Mouse (Mus musculus) heart, embryonic 15.5 days (tissue): ENCODE results near the gene Zfp429. TPM values are rescaled to one million over a fixed set of nuclear protein-coding genes. Genes with fewer than 3 reads are reported as not detected.
"Not testable (repeated sequence)": the region's sequence is repeated elsewhere in the genome, so short reads cannot be mapped to it uniquely, and the experiment has no call there.

Source experiments
- ATAC-seq: fragments of 200-750 bp; cut with Nextera tagmentation; replicated peaks from 2 replicates; pipeline ENCODE4 v1.8.0; 2017; ENCODE audit warnings: low read depth, moderate TSS enrichment; ENCODE audit not compliant: insufficient number of reproducible peaks, insufficient read depth, low FRiP score
- H3K27ac ChIP-seq: fragments of 300-500 bp; sonication (generic); 2 replicates; pipeline ENCODE4 v1.5.1; 2015; ENCODE audit warnings: mild to moderate bottlenecking, inconsistent platforms
- H3K27me3 ChIP-seq: fragments of 300-500 bp; sonication (generic); 2 replicates; pipeline ENCODE4 v1.6.1; 2015; ENCODE audit warnings: inconsistent platforms
- H3K36me3 ChIP-seq: fragments of 300-500 bp; sonication (generic); 2 replicates; pipeline ENCODE4 v1.6.1; 2015; ENCODE audit warnings: mild to moderate bottlenecking, inconsistent platforms
- H3K4me1 ChIP-seq: fragments of 300-500 bp; sonication (generic); replicated peaks from 2 replicates; pipeline ENCODE4 v1.6.1; 2015; ENCODE audit warnings: inconsistent platforms
- H3K4me2 ChIP-seq: fragments of 300-500 bp; sonication (generic); 2 replicates; pipeline ENCODE4 v1.6.1; 2015; ENCODE audit warnings: inconsistent platforms, mild to moderate bottlenecking, moderate library complexity
- H3K4me3 ChIP-seq: fragments of 300-500 bp; sonication (generic); 2 replicates; pipeline ENCODE4 v1.5.1; 2015; ENCODE audit warnings: mild to moderate bottlenecking, inconsistent platforms
- H3K9ac ChIP-seq: fragments of 300-500 bp; sonication (generic); 2 replicates; pipeline ENCODE4 v1.6.1; 2015; ENCODE audit warnings: mild to moderate bottlenecking, inconsistent platforms
- H3K9me3 ChIP-seq: fragments of 300-500 bp; sonication (generic); replicated peaks from 2 replicates; pipeline ENCODE4 v1.6.1; 2016; ENCODE audit warnings: inconsistent platforms
- WGBS: fragments of 180-500 bp; shearing (Covaris S2); methylation state at CpG from one replicate; pipeline ENCODE4 v1.1.7; 2015; ENCODE audit warnings: mixed read lengths; 5-methylcytosine and 5-hydroxymethylcytosine counted together
- polyA plus RNA-seq: library from polyadenylated mRNA; unstranded; fragments of >200 nt; fragmentation: Nextera tagmentation; extraction: Ambion mirVana; gene quantifications from 2 replicates; pipeline ENCODE4 v1.2.1, GENCODE M21; 2015

Gene Zfp429
- 2.6 and 4.6 TPM in 2 replicates for polyA plus RNA-seq

DNA sequence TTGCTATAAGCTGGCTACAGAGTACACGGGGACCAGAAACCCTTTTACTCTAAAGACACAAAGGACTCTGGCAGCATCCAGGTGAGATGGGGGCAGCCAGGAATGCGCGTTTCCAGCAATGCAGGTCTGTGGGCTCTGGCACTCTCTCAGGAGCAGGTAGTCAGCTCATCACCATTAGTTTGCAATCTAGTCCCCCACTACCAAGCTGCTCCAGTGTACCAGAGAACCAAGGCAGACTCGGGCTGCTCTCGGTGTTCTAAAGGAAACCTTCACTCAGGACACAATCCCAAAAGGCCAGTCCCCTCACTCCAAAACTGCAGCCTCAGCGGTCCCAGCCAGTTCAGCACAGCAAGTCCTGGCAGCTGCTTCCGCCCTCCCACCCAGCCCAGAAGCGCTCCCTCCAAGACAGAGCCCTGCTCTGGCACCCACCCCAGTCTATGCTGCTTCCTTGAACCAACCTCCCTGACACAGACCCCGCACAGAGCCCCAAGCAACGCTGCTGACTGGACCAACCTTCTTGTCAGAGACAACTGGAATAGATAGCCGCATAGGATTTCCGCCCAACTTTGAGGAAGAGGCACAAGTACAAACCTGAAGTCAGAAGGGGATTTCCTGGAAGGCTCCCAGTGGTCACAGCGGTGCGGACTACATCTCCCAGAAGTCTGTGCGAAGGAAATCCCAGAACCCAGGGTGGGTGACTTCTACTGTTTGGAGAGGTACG lies at the start of gene Zfp429:
Gene Zfp429 (minus strand): TSS at position 637 of the 721 bp plus-strand sequence.
- Histone ChIP-seq H3K4me2 (peak within 1 kb of the TSS; percentile 62), H3K9ac (peak within 1 kb of the TSS; percentile 67), H3K27ac (peak within 1 kb of the TSS; percentile 62; the same call in 1 of the 2 replicates), H3K4me3 (peak within 1 kb of the TSS; percentile 76)
- not testable (repeated sequence) for H3K27me3 ChIP-seq, H3K4me1 ChIP-seq, H3K9me3 ChIP-seq, H3K36me3 ChIP-seq
- 5% methylated on average over 16 of the region's 16 CpGs for WGBS
- peak; percentile 91 for ATAC-seq

DNA sequence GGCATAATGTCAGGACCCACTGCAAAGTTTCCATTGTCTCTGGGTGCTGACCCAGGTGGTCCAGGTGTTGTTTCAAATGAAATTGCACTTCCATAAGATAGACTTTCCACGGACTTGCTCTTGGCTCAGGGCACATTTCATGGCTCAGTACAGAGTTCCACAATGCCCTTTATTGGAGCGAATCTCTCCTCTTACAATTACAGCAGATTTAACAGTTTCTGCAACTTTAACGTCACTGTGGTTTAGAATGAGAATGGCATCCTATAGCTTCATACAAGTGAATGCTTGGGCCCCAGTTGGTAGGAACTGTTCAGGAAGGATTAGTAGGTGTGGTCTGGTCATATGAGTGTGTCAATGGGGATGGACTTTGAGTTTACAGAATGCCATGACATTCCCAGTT lies 37.5 kb upstream of the Zfp429 start:
- 88% methylated on average over 1 of the region's 3 CpGs for WGBS
- not testable (repeated sequence) for H3K4me3 ChIP-seq, H3K4me1 ChIP-seq, H3K4me2 ChIP-seq, H3K27me3 ChIP-seq, ATAC-seq, H3K27ac ChIP-seq, H3K9me3 ChIP-seq, H3K9ac ChIP-seq
- peaks cover 12% of the 10 kb centered on the region; the same call in 1 of the 2 replicates for H3K36me3 ChIP-seq

DNA sequence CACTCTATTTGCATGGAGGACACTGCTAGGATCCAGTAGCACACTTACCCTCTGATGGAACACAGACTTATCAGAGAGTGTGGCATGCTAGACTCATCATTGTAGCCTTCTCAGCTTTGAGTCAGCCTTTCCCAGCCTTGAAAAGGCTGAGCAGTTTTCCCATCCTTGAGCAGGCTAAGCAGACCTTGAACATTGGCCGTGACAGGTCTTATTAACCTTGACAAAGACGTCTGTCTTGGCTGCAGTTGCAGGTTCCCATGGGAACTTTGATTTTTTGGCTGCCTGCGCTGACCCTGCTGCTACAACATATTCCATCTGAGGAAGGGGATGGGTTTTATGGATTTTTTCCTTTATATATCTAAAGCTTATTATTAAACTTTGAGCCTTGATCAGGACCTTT lies 28.5 kb upstream of the Zfp429 start:
- Histone ChIP-seq H3K9ac (no peak overlapping the region), H3K36me3 (no peaks in the 10 kb centered on the region), H3K27ac (no peak overlapping the region), H3K4me2 (no peak overlapping the region), H3K9me3 (no peaks in the 10 kb centered on the region), H3K27me3 (no peaks in the 10 kb centered on the region), H3K4me1 (no peaks in the 10 kb centered on the region), H3K4me3 (no peak overlapping the region)
- ATAC-seq = no peak
- 78% methylated on average over 3 of the region's 3 CpGs for WGBS

DNA sequence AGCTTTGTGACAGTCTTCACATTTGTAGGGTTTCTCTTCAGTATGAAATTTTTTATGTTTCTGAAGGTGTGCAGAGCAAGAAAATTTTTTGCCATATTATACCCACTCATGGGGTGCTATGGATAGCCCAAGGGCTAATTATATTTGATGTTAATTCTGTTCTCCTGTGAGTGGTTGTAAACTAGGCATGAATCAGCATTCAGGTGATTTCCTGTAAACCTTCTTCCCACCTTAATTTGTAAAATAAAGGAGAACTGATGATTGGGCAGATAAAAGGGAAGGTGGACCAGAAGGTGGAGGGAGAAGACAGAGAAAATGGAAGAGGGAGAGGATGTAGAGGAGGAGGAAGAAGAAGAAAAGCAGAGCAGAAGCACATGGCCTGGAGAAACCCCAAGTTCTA lies 26.1 kb upstream of the Zfp429 start:
- H3K9me3 ChIP-seq, H3K27me3 ChIP-seq, H3K36me3 ChIP-seq, H3K9ac ChIP-seq, H3K4me1 ChIP-seq, H3K4me3 ChIP-seq, H3K4me2 ChIP-seq, H3K27ac ChIP-seq, ATAC-seq: not testable (repeated sequence)

DNA sequence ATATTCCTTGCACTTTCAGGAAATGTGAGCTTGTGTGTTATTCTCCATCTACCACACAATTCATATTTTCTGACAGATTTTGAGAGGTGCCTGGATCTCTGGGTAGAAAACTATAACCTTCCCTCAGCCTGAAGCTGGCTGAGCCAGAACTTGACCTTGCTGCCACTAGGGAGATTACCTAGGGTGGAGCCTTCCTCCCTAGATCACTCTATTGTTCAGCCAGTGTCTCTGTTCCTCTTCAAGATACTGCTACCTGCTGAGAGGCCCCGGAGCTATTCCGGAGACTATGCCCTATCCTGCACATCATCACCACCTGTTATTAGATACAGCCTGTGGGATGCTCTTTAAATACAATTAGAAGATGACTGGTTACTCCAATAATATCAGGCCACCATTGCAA lies 22.9 kb upstream of the Zfp429 start:
- not testable (repeated sequence) for H3K4me1 ChIP-seq, ATAC-seq, H3K4me2 ChIP-seq, H3K9me3 ChIP-seq, H3K36me3 ChIP-seq, H3K27ac ChIP-seq, H3K9ac ChIP-seq, H3K27me3 ChIP-seq, H3K4me3 ChIP-seq
- 70% methylated on average over 2 of the region's 2 CpGs for WGBS

DNA sequence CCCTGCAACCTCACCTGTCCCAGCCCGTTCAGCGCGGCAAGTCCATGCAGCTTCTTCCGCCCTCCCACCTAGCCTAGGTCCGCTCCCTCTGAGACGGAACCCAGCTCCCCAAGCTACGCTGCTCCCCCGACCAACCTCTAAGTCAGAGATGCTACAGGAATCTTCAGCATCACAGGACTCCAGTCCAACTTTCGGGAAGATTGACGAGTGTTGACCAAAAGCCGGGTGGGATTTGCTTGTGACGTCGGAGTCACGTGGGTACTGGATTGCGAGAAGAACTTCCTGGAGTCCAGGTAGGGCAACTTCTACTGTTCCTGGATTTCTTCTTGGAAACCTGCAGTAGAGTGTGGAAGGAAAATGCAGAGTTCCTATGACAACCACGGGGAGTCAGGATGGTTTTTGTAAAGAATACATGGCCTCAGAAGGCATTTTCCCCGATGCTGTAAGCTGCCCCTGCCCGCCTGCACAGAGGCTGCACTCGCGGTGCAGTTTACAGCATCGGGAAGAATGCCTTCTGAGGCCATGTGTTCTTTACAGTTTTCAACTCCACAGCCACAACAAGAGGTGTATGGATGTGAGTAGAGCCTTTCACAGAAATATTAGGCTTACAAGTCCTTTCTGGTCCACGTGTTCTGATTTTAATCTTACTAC lies 21.7 kb upstream of the Zfp429 start, which contains the start of gene Zfp459:
Gene Zfp459 (minus strand): TSS at position 212 of the 651 bp plus-strand sequence.
- Histone ChIP-seq H3K4me1 (peaks cover 7% of the 10 kb centered on the region; the same call in 1 of the 2 replicates), H3K4me2 (peak within 1 kb of the TSS; percentile 81), H3K9me3 (no peaks in the 10 kb centered on the region), H3K4me3 (peak within 1 kb of the TSS; percentile 57), H3K27ac (no peak within 1 kb of the TSS), H3K36me3 (no peaks in the 10 kb centered on the region), H3K27me3 (peaks cover 2% of the 10 kb centered on the region; the same call in 1 of the 2 replicates), H3K9ac (peak within 1 kb of the TSS; percentile 38)
- ATAC-seq = no peak
- WGBS = under 1% methylated on average over 22 of the region's 22 CpGs

DNA sequence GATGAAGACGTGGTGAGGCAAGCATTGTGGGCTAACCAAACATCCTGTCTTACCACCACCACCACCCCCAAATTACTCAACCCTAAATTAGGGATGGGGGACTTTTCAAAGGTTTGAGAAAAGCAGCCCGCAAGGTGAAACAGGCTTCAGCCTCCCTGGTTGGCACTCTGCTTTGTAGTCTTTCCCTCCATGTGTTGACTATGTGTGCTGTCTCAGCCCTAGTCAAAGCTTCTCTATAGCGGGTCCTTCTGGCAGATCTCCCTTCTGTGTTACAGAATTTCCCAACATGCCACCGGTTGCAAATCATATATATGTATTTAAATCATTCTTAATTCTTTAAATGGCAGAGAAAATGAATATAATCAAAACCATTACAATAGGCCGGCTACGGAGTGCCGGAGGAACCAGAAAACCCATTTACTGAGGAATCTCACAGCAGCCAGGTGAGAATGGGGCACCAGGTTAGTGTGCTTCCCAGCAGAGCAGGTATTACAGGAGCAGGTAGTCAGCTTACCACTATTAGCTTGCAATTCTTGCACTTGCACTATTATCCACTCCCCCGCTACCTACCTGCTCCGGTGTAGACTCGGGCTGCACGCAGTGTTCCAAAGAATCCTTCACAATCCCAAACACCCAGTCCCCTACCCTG lies 21.1 kb upstream of the Zfp429 start:
- Histone ChIP-seq H3K4me1 (peaks cover 7% of the 10 kb centered on the region; the same call in 1 of the 2 replicates), H3K4me3 (peak overlapping the region; percentile 57), H3K36me3 (no peaks in the 10 kb centered on the region), H3K9me3 (no peaks in the 10 kb centered on the region), H3K27me3 (peaks cover 2% of the 10 kb centered on the region; the same call in 1 of the 2 replicates), H3K27ac (no peak overlapping the region), H3K4me2 (peak overlapping the region; percentile 81), H3K9ac (peak overlapping the region; percentile 38)
- WGBS = 33% methylated on average over 11 of the region's 11 CpGs
- no peak for ATAC-seq

DNA sequence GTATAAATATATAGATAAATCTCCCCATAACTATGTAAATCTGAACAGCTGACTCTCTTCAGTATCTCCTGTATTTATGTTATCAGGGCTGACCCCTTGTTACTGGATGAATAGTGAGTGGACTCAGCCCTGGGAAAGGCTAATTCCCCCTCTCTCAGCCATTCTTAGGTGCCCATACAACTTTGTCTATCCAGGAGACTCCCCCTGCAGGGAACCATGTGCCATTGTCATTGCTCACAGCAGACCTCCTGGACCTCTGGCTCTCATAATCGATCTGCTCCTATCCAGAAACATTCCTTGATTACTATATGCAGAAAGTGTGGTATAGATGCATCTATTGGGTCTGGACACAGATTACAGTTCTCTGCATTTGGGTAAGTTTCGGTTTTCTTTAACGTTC lies 17.2 kb upstream of the Zfp429 start:
- WGBS = 85% methylated on average over 3 of the region's 3 CpGs

DNA sequence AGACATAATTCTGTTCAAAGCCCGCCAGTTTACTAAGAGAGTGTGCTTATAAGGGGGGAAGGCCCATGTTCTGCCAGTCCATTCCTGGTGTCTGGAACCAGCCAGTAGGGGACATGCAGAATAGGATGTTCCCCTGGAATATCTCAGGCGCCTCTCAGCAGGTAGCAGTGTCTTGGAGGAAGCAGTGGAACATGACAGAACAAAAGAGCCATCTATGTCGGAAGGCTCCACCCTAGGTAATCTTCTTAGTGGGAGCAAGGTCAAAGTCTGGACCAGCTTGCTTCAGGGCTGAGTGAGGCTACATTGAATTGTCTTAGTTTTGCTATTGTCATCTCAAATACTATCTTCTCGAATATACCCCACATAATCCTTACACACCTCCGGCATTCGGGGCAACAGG lies 16.1 kb upstream of the Zfp429 start:
- Histone ChIP-seq H3K9me3 (no peaks in the 10 kb centered on the region), H3K9ac (no peak overlapping the region), H3K4me1 (peaks cover 1% of the 10 kb centered on the region; the same call in 1 of the 2 replicates), H3K27me3 (peaks cover 2% of the 10 kb centered on the region; the same call in 1 of the 2 replicates), H3K4me3 (no peak overlapping the region), H3K36me3 (no peaks in the 10 kb centered on the region), H3K27ac (no peak overlapping the region), H3K4me2 (no peak overlapping the region)
- WGBS = 85% methylated on average over 6 of the region's 6 CpGs
- no peak for ATAC-seq

More for the DNA sequence above, 17.2 kb upstream of the Zfp429 start:
- Histone ChIP-seq H3K4me3 (no peak overlapping the region), H3K4me2 (no peak overlapping the region), H3K9ac (no peak overlapping the region), H3K36me3 (no peaks in the 10 kb centered on the region), H3K9me3 (no peaks in the 10 kb centered on the region), H3K27ac (no peak overlapping the region), H3K27me3 (peaks cover 2% of the 10 kb centered on the region; the same call in 1 of the 2 replicates), H3K4me1 (peaks cover 7% of the 10 kb centered on the region; the same call in 1 of the 2 replicates)
- no peak for ATAC-seq

DNA sequence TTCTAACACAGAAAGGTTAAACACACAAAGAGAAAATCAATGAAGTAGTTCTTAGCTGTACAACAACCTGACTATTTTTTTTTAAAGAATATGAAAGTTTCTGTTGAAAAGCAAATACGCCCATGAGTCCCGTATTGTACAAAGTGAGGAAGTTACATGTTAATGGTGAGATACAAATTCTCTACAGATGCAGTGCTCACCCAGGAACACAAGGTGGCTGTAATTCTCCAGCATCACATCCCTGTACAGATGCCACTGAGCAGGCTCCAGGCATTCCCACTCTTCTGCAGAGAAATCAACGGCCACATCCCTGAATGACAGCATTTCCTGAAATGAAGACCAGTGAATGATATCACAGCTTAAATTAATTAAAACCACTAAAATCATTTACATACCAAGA lies 14.0 kb upstream of the Zfp429 start:
- ATAC-seq, H3K4me3 ChIP-seq, H3K4me2 ChIP-seq, H3K9me3 ChIP-seq, H3K36me3 ChIP-seq, H3K9ac ChIP-seq, H3K27me3 ChIP-seq, H3K4me1 ChIP-seq, H3K27ac ChIP-seq: not testable (repeated sequence)
- 64% methylated on average over 3 of the region's 3 CpGs for WGBS

DNA sequence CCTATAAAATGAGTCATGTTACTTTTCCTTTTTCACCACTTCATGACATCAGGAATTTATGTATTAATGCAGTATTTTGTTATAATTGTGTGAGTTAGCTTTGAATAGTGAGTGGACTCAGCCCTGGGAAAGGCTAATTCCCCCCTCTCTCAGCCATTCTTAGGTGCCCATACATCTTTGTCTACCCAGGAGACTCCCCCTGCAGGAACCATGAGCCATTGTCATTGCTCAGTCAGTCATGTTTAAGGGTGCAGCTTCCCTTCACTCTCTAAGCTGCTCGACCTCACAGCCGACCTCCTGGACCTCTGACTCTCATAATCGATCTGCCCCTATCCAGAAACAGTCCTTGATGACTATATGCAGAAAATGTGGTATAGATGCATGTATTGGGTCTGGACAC lies 23.4 kb downstream of the Zfp429 start:
- not testable (repeated sequence) for ATAC-seq, H3K9ac ChIP-seq, H3K4me2 ChIP-seq, H3K4me3 ChIP-seq, H3K27ac ChIP-seq, H3K27me3 ChIP-seq, H3K9me3 ChIP-seq, H3K4me1 ChIP-seq, H3K36me3 ChIP-seq
- 74% methylated on average over 3 of the region's 3 CpGs for WGBS
